Mouse (Mus musculus) liver, adult 2 months (tissue): Measurements from ENCODE around the gene 4930442H23Rik. TPM values are rescaled to one million over a fixed set of nuclear protein-coding genes. Genes with fewer than 3 reads are reported as not detected.

Source experiments
- DNase-seq: peaks from one replicate; pipeline ENCODE4 v3.0.0-alpha.2; 2011; ENCODE audit warnings: low read depth, low spot score; ENCODE audit errors: extremely low read depth
- H3K27ac ChIP-seq: fragments of 200-500 bp; replicated peaks from 2 replicates; pipeline ENCODE4 v1.5.1; 2012; ENCODE audit warnings: low read depth, mild to moderate bottlenecking, control low read depth, inconsistent platforms, low read length; ENCODE audit not compliant: insufficient read depth
- H3K27me3 ChIP-seq: fragments of 200-500 bp; 2 replicates; pipeline ENCODE4 v1.6.1; 2012; ENCODE audit warnings: mild to moderate bottlenecking, moderate library complexity, low read length, inconsistent platforms; ENCODE audit not compliant: control insufficient read depth, insufficient read depth
- H3K36me3 ChIP-seq: fragments of 200-500 bp; 2 replicates; pipeline ENCODE4 v1.6.1; 2012; ENCODE audit warnings: low read length, inconsistent platforms; ENCODE audit not compliant: control insufficient read depth, insufficient read depth
- H3K4me1 ChIP-seq: fragments of 200-500 bp; 2 replicates; pipeline ENCODE4 v1.6.1; 2011; ENCODE audit warnings: low read length; ENCODE audit not compliant: control insufficient read depth, insufficient read depth
- H3K4me3 ChIP-seq: fragments of 200-500 bp; 2 replicates; pipeline ENCODE4 v1.5.1; 2011; ENCODE audit warnings: low read depth, mild to moderate bottlenecking, control low read depth, low read length, moderate library complexity; ENCODE audit not compliant: insufficient read depth
- H3K79me2 ChIP-seq: fragments of 200-500 bp; 2 replicates; pipeline ENCODE4 v1.6.1; 2012; ENCODE audit warnings: inconsistent platforms, mild to moderate bottlenecking, low read length, moderate library complexity; ENCODE audit not compliant: control insufficient read depth, insufficient read depth
- H3K9ac ChIP-seq: fragments of 200-500 bp; 2 replicates; pipeline ENCODE4 v1.6.1; 2012; ENCODE audit warnings: low read depth, mild to moderate bottlenecking, control low read depth, inconsistent platforms, low read length
- CTCF ChIP-seq: fragments of 200-500 bp; IDR thresholded peaks from 2 replicates; pipeline ENCODE4 v1.5.1; 2011; ENCODE audit warnings: low read depth, low read length, control low read depth
- POLR2A ChIP-seq: fragments of 200-500 bp; IDR thresholded peaks from 2 replicates; pipeline ENCODE4 v1.6.1; 2011; ENCODE audit warnings: low read length, control low read depth; ENCODE audit not compliant: insufficient read depth; ENCODE audit errors: extremely low read depth
- WGBS: fragments of 180-500 bp; shearing (Covaris S2); methylation state at CpG from one replicate; pipeline ENCODE4 v1.1.7; 2018; 5-methylcytosine and 5-hydroxymethylcytosine counted together
- polyA plus RNA-seq: library from polyadenylated mRNA; depleted of rRNA; stranded (reverse); fragments of >200 nt; gene quantifications from 2 replicates; pipeline ENCODE4 v1.2.3, GENCODE M21; 2012
- total RNA-seq: library from RNA; depleted of rRNA; stranded (reverse); fragments of >200 nt; gene quantifications from 2 replicates; pipeline ENCODE4 v1.2.3, GENCODE M21; 2014

The 4930442H23Rik gene
- total and polyA plus RNA-seq, 2 experiments = not detected

DNA sequence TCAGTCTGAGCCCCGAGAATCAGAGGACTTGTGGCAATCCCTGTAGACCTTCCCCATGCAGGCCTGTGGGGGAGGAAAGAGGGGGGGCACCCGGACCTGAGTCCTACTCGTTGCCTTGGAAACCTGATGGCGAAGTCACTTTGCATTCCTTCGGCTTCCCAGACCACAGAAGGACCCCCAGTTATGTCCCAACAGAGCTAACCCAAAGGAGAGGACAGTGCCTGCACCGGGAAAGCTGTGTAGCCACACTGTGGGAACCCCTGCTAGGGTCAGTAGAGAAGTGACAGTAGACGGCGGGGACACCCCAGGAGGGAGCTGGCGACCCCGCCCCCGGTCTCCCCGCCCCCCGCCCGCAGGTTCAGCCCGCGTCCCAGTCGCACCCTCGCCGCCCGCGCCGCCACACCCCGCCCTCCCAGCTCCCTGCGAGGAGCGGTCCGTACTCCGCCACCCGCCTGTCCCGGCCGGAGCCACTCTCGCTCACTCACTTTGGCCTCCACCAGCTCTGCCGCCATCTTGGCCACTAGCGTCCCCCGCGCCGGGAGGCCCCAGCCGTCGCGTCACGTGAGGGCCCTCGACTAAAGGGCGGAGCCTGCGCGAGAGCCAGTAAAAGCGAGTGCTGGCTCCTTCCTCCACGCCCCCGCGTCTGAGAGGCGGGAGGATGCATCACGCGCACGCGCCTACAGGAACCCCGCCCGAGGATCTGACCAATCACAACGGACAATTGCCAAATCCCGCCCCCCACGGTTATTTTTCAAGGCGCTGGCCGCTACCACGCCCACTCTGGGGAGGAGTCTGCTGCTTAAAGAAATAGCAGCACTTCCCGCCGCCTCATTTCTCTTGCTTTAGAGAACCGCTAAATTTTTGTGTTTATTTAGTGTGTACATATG is 16.2 kb downstream of the 4930442H23Rik start, which contains the start of gene Pias4:
Gene Pias4 (minus strand): TSS at position 724 of the 887 bp plus-strand sequence.
- under 1% methylated on average over 54 of the region's 64 CpGs for WGBS
- Histone ChIP-seq H3K4me3 (peak within 1 kb of the TSS; percentile 99), H3K79me2 (peaks cover 33% of the 10 kb centered on the region), H3K9ac (peak within 1 kb of the TSS; percentile 94), H3K4me1 (peaks cover 6% of the 10 kb centered on the region), H3K27me3 (no peaks in the 10 kb centered on the region), H3K36me3 (no peaks in the 10 kb centered on the region), H3K27ac (peak within 1 kb of the TSS; percentile 32)
- no peak for TF ChIP-seq CTCF
- peak; percentile 81 for TF ChIP-seq POLR2A
- peak; percentile 90 for DNase-seq

GRCm38 (mm10) chr10:81165118-81165517 is 18.5 kb downstream of the 4930442H23Rik start:
- TF ChIP-seq POLR2A (no peak), CTCF (no peak)
- Histone ChIP-seq H3K4me3 (no peak overlapping the region), H3K36me3 (no peaks in the 10 kb centered on the region), H3K27me3 (no peaks in the 10 kb centered on the region), H3K27ac (no peak overlapping the region), H3K79me2 (peaks cover 42% of the 10 kb centered on the region), H3K4me1 (peaks cover 7% of the 10 kb centered on the region), H3K9ac (no peak overlapping the region)
- no peak for DNase-seq
- 76% methylated on average over 8 of the region's 8 CpGs for WGBS

DNA sequence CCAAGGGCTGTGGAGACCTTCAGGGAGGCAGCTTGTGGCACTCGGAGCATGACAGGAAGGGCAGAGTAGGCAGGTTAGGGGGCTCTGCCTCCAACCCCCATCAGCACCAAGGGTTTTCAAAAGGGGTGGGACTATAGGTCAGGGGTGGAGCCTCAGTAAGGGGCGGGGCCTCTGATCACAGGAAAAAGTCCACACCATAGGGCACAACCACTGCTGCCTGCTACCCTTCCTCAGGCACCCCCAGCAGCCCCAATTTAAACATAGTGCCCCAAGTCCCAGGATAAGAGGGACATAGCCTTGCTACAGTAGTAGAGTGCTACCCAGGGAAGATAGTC is 21.4 kb downstream of the 4930442H23Rik start:
- peaks cover 5% of the 10 kb centered on the region for H3K4me1 ChIP-seq
- H3K27ac ChIP-seq = no peak overlapping the region
- no peaks in the 10 kb centered on the region; the same call in 1 of the 2 replicates for H3K36me3 ChIP-seq
- 58% methylated on average over 2 of the region's 2 CpGs for WGBS
- no peak overlapping the region for H3K9ac ChIP-seq
- peaks cover 42% of the 10 kb centered on the region for H3K79me2 ChIP-seq
- no peak for DNase-seq
- no peaks in the 10 kb centered on the region for H3K27me3 ChIP-seq
- TF ChIP-seq CTCF = no peak
- TF ChIP-seq POLR2A = no peak
- H3K4me3 ChIP-seq = no peak overlapping the region

- H3K9ac ChIP-seq = no peak overlapping the region
- H3K27ac ChIP-seq = no peak overlapping the region
- peaks cover 36% of the 10 kb centered on the region for H3K79me2 ChIP-seq
- H3K4me3 ChIP-seq = no peak overlapping the region
- DNase-seq = no peak
- no peaks in the 10 kb centered on the region; the same call in 1 of the 2 replicates for H3K36me3 ChIP-seq
- no peak for TF ChIP-seq CTCF
- TF ChIP-seq POLR2A = no peak
- 87% methylated on average over 8 of the region's 8 CpGs for WGBS
- H3K27me3 ChIP-seq = no peaks in the 10 kb centered on the region
- peaks cover 5% of the 10 kb centered on the region for H3K4me1 ChIP-seq
These were observed 21.9 kb downstream of the 4930442H23Rik start for GRCm38 (mm10) chr10:81161602-81162317.

DNA sequence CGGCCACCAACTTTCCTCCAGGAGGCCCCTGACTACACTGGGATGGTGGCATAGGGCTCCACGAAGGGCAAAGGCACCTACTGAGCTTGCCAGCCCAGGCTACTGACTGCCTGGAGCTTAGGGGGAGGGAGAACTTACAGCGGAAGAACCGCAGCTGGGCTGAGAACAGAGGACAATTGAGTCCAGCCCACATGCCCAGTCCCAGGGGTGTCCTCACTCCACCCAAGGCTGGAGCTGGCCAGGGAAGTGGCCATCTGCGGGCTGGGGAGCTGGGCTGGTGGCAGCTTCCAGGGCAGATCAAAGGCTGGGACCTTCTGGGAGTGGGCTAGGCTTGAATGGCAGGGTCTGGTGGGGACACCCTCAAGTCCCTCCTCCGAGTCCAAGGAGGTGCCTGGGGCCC is 28.9 kb downstream of the 4930442H23Rik start:
- H3K27me3 ChIP-seq = no peaks in the 10 kb centered on the region
- 85% methylated on average over 6 of the region's 6 CpGs for WGBS
- H3K36me3 ChIP-seq = peaks cover 2% of the 10 kb centered on the region; the same call in 1 of the 2 replicates
- H3K27ac ChIP-seq = no peak overlapping the region
- H3K9ac ChIP-seq = no peak overlapping the region
- no peak overlapping the region for H3K4me3 ChIP-seq
- no peaks in the 10 kb centered on the region; the same call in 1 of the 2 replicates for H3K79me2 ChIP-seq
- H3K4me1 ChIP-seq = no peaks in the 10 kb centered on the region
- no peak for DNase-seq
- no peak for TF ChIP-seq POLR2A
- no peak for TF ChIP-seq CTCF
